Mouse (Mus musculus) mouse embryonic stem cell (cell line): ENCODE results near the gene Esyt1.
"Not testable (repeated sequence)": the region's sequence is repeated elsewhere in the genome, so short reads cannot be mapped to it uniquely, and the experiment has no call there.

Source experiments
- in situ Hi-C, 2 experiments: fragments of 300-500 bp; cut with MboI; formaldehyde crosslinking; loops; 1 replicate in 1 of 2; 3 replicates in 1 of 2; pipeline ENCODE4 v1.14.3; 2019 to 2020; ENCODE audit warnings: low sequenced_read_pairs in 2 of 2, low pct_unique_long_range_greater_than_20kb in 1 of 2, mixed read lengths in 1 of 2; ENCODE audit not compliant: unreplicated experiment in 1 of 2

Gene Esyt1

GRCm38 (mm10) chr10:128525671-128526308 is at the start of gene Esyt1:
Gene Esyt1 (minus strand): TSS chr10:128525871.
- in situ Hi-C loops: no loop called here

GRCm38 (mm10) chr10:128575063-128575462 is 49.4 kb upstream of the Esyt1 start:
- in situ Hi-C loops: no loop called here

GRCm38 (mm10) chr10:128565788-128566531 is 40.3 kb upstream of the Esyt1 start, which contains the start of gene Pa2g4:
Gene Pa2g4 (minus strand): TSS chr10:128565987.
- in situ Hi-C loops: no loop called here

- in situ Hi-C loops: no loop called here
Observed at GRCm38 (mm10) chr10:128565206-128565787, 39.6 kb upstream of the Esyt1 start.

GRCm38 (mm10) chr10:128563544-128563943 is 37.9 kb upstream of the Esyt1 start:
- in situ Hi-C loops: no loop called here

GRCm38 (mm10) chr10:128556963-128557362 is 31.3 kb upstream of the Esyt1 start:
- in situ Hi-C loops: no loop called here

- in situ Hi-C loops: no loop called here
Observed at GRCm38 (mm10) chr10:128556286-128556685, 30.6 kb upstream of the Esyt1 start.

GRCm38 (mm10) chr10:128555567-128555966 is 29.9 kb upstream of the Esyt1 start:
- in situ Hi-C loops: not testable (repeated sequence)

- in situ Hi-C loops: not testable (repeated sequence)
Observed at GRCm38 (mm10) chr10:128550144-128550823, 24.6 kb upstream of the Esyt1 start.

- in situ Hi-C loops: not testable (repeated sequence)
Observed at GRCm38 (mm10) chr10:128549682-128550057, 24.0 kb upstream of the Esyt1 start.

- in situ Hi-C loops: no loop called here
Observed at GRCm38 (mm10) chr10:128548947-128549681, 23.4 kb upstream of the Esyt1 start, which contains the start of gene Rpl41. Gene Rpl41 (minus strand): TSS chr10:128549305.

- in situ Hi-C loops: not testable (repeated sequence)
Observed at GRCm38 (mm10) chr10:128548051-128548791, 22.6 kb upstream of the Esyt1 start.

GRCm38 (mm10) chr10:128547361-128548032 is 21.8 kb upstream of the Esyt1 start, which contains the start of gene Zc3h10:
Gene Zc3h10 (minus strand): TSS chr10:128547774.
- in situ Hi-C loops: no loop called here

GRCm38 (mm10) chr10:128546787-128547186 is 21.1 kb upstream of the Esyt1 start:
- in situ Hi-C loops: no loop called here

GRCm38 (mm10) chr10:128546361-128546760 is 20.7 kb upstream of the Esyt1 start:
- in situ Hi-C loops: no loop called here

- in situ Hi-C loops: no loop called here
Observed at GRCm38 (mm10) chr10:128545570-128545898, 19.9 kb upstream of the Esyt1 start.
